Mouse (Mus musculus) c-Kit-positive CD71-positive TER-119-positive erythroid progenitor cells, embryonic 14.5 days (primary cell): Measurements from ENCODE around the gene Dydc2.

Source experiments
- DNase-seq: peaks from one replicate; pipeline ENCODE4 v3.0.0-alpha.2; 2013; ENCODE audit warnings: low spot score

Gene Dydc2

GRCm38 (mm10) chr14:41035146-41035798 is 33.7 kb downstream of the Dydc2 start:
- peak; percentile 76 for DNase-seq

- peak; percentile 82 for DNase-seq
Measured at GRCm38 (mm10) chr14:41033135-41034110, 35.6 kb downstream of the Dydc2 start.

DNA sequence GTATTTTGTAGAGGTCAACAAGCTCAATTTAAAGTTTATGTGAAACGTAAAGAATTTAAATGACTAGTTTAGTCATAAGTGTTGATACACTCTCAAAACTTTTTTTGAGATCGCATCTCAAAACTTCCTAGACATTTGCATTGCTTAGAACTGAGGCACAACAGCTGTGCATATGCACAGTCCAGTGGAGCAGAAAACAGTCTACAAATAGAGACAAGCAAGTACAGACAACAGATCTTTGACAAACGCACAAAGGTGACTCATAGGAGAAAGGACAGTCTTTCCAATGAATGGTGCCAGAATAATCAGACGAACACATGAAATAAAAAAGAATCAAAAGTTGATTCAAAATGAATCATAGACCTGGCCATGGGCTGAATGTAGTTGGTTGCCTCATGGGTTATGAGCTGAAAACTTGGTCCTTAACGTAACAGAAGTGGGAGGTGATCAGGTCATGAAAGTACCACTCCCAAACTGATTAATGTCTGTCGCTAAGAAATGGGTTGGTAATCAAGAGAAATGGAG is 38.0 kb downstream of the Dydc2 start:
- DNase-seq: no peak

DNA sequence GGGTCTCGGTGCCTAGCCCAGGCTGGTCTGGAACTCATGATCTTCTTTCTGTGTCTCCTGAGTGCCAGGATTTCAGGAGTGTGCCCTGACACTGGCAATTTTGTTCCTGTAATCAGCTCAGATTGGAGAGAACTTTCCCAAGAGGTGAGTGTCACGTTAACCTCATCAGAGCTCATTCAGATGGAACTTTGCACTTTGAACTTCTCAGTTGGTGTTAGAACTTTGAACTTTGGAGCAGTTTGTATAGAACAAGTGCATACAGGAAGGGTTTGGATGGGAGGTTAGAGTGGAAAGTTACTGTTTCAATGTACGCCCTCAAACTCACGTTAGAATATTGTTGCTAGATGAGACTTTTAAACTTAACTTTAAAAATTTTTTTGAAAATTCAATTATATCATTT is 39.7 kb downstream of the Dydc2 start:
- no peak for DNase-seq

DNA sequence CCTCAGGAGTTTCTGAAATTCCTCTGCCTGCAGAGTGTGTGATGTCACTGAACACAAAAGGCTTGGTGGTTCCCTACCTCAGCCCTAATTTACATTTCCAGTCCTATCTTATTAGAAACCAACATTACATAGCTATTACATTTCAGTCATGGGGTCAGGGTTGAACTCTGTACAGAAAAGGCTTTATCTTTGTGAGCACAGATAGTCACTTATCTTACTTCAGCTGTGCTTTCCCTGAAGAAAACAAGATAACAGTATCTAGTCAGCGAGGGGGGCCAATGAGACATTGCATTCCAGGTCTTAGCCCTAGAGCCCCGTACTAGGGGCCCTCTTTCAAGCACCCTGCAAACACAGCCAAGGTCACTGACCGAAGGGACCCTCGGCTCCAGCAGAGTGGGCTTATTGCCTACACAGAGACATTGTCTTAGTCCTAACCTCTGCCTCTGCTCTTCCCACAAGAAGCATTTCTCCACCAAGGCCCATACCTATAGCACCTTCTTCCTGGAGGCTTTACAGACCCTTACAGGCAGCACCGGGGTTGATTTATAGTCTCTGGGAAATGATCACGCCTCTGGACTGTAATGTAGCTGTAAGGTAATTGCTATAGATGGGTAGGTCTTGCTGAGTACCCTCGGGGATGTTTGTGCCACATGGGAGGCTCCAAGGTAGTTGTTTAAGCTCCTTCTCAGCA is 43.3 kb downstream of the Dydc2 start:
- DNase-seq: peak; percentile 75

DNA sequence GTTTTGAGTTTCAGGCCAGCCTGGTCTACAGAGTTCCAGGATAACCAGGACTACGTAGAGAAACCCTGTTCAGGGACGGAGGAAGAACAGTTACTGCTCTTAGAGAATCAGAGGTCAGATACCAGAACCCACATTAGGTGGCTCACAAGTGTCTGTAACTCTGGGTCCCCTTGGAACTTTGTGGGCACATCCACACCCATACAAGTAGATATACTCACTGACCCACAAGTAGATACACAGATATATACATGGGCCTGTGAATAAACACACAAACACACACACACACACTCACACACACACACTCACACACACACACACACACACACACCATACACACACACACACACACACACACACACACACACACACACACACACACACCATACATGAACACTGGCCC is 43.9 kb downstream of the Dydc2 start:
- DNase-seq: no peak

GRCm38 (mm10) chr14:41021246-41021645 is 47.8 kb downstream of the Dydc2 start:
- no peak for DNase-seq

DNA sequence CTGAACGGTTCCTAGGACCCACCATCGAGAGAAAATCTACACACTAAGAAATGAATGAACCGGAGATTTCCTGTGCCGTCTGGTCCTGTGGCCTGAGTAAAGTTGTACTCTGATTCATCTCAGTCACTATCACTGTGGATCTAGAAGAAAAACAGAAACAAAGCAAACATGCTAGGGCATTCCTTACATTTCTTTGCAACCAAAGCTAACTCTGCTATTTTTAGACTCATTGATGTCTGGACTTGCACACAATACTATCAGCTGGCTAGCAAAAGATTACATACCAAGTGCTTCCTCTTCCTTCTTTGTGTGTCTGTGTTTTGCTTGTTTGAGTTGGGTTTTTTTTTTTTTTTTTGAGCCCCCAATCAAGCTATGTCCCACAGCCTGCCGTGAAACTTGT is 51.5 kb downstream of the Dydc2 start:
- DNase-seq: no peak

DNA sequence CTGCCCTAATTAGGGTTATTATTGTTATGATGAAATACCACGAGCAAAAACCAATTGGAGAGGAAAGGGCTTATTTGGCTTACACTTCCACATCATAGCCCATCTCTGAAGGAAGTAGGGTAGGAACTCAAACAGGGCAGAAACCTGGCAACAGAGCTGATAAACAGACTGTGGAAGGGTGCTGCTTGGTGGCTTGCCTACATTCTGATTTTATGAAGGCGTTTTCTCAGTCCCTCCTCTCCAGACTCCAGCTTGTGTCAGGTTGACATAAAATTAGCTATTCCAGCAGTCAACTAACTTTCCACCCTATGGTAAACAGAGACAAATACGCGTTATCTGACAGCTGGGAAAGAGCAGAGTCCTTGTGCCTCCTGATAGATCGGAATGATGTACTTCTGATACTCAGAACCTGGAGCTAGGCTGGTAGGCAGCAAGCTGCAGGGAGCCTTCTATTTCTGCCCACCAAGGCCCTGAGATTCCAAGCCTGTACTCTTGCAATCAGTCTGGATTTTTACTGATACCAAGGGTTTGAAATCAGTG is 54.2 kb downstream of the Dydc2 start:
- no peak for DNase-seq

GRCm38 (mm10) chr14:41013630-41014613 is 55.1 kb downstream of the Dydc2 start, which contains the start of gene Fam213a:
Gene Fam213a, minus strand, starts transcription at chr14:41013788.
- peak; percentile 87 for DNase-seq

- DNase-seq: no peak
Measured at GRCm38 (mm10) chr14:41013143-41013542, 55.9 kb downstream of the Dydc2 start.

DNA sequence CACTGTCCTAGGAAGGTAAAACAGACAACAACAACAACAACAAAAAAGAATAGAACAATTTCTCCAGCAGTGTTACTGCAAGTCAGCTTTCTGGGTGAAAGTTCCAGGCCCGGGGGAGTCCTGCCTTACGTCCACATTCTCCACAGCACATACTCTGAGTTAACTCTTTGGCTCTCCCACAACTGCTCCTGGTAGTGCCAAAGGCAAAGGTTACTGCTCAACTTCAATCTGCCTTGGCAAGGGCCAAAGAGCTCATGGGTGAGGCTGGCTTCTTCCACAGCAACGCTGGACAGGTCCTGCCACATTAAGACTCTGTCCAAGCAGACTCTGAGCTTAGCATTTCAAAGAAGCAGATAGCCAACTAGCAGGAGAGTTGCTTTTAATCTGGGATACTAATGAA is 57.1 kb downstream of the Dydc2 start:
- no peak for DNase-seq

DNA sequence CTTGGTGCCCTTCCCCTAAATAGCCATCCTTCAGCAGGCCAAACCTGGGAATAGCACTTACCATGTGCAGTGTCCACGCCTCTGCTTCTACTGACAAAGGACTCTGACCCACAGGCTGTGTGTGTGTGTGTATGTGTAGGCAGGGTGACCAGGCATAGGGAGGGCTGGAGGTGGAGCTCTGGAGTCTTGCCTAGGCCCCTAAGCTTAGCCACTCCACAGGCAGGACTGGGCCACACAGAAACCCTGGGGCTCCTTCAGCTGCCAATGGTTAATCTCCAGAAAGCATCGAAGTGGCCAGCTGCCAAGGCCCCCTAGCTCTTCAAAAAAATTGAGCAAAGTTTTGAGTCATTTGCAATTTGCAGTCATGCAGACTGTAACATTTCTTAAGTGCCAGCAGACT is 60.9 kb downstream of the Dydc2 start:
- DNase-seq: no peak

DNA sequence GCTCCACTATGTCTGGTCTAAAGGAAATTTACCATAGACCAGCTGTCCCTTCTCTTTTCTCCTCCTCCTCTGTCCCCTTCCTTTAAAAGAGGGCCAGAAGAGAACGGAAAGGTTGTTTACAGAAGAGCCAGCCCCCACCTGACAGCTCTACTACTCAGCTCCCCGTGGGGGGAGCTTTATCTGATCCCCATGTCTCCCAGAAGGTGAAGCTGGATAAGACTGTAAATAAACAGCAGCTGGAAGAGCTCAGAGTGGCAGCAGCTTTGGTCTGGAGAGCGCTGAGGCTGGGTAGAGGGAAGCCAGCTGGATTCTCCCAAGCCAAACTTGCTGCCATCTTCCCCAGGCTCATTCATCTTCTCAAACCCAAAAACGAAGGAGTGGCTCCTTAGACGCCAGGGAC is 61.4 kb downstream of the Dydc2 start:
- DNase-seq: peak; percentile 69

DNA sequence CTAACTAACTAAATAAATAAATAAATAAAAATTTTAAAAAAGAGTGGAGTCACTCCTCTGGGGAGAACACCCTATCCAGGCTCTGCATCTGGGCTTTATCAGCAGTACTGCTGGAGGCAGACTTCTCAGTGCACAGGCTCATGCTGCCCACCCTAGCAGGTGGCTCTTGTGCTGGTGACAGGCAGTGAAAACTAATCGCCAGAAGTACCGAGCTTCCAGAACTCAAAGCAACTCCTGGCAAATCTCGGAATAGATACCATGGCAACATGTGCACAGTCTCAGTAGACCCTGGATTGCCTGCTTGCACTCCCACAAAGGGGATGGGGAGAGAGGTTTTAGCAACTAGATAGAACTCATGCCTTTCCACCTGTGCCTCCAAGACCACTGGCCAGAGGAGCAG is 62.1 kb downstream of the Dydc2 start:
- DNase-seq: peak; percentile 83

GRCm38 (mm10) chr14:41006263-41006662 is 62.7 kb downstream of the Dydc2 start:
- no peak for DNase-seq

GRCm38 (mm10) chr14:41005716-41006115 is 63.3 kb downstream of the Dydc2 start:
- no peak for DNase-seq

DNA sequence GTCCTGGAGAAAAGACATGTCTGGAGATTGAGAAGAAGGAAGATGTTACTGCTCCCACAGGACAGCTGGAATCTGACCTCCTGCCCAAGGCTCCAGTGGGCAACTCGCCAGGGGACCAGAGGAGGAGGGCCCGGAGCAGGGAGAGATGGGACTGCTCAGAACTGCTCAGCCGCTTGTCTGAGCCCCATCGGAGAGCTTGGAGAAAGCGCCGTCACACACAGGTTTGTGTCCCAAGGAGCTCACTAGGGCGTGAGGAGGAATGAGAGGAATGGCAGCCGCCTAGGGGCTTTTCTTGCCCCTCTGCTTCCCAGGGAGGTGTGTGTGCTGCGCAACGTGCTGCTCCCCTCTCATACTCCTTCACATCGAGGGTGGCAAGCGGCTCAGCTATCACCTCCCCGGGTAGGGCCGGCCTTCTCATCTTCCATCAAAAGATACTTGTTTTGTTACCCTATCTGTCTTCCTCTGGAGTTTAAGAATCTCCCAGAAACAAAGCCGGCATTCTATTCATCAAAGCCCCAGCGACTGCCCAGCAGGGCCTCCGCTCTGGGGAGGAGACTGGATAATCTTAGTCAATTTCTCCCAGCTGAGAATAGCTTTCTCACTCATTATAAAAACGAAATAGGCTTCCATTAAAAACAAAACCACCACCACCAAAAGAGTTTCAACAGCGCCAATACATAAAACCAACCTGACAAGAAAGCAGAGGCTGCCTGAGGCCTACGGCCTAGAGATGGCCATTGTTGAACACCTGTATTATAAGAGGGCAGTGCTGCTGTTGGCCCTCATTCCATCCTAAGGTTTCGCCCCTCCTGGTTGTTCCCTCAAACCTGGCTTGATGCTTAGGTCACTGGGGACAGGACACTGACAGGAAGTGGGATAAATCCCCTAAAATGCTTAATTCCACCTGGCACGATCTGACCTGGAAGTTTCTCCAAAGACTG is 64.5 kb downstream of the Dydc2 start:
- no peak for DNase-seq

GRCm38 (mm10) chr14:41001576-41001975 is 67.4 kb downstream of the Dydc2 start:
- no peak for DNase-seq

GRCm38 (mm10) chr14:41000801-41001200 is 68.2 kb downstream of the Dydc2 start:
- DNase-seq: no peak
